Mouse (Mus musculus) heart, postnatal 0 days (tissue): ENCODE measurements around the gene Mapk1ip1l.

Experiments
- CTCF ChIP-seq: IDR thresholded peaks from 2 replicates; pipeline ENCODE4 v1.5.1; 2016; ENCODE audit warnings: antibody characterized with exemption, control low read depth, low read depth
- EP300 ChIP-seq: IDR thresholded peaks from 2 replicates; pipeline ENCODE4 v1.6.1; 2016; ENCODE audit warnings: antibody characterized with exemption, low read depth

GRCm38 (mm10) chr14:47249839-47250238 is 48.2 kb upstream of the Mapk1ip1l start:
- no peak for TF ChIP-seq EP300
- peak; percentile 71 for TF ChIP-seq CTCF
